Mouse (Mus musculus): ENCODE results near the gene Trir.
A peak's percentile ranks its signal among the peaks of the same experiment; 100 is the strongest.

Gene Trir

DNA sequence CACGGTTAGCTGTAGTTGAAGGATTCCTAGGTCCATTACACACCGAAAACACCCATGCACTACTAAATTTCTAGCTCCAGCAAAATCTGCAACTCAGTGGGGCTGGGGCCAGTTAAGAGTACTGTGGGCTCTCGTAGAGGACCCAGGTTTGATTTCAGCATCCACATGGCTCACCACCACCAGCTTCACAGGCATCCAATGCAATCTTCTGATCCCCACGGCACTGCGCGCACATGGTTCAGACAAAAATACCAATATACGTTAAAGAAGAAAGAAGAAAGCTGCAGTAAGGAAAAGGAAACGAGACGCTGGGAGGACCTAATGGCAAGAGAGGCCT is 9.7 kb downstream of the Trir start:
- no peak for DNase-seq (ENCODE audit: low read depth, low spot score)

DNA sequence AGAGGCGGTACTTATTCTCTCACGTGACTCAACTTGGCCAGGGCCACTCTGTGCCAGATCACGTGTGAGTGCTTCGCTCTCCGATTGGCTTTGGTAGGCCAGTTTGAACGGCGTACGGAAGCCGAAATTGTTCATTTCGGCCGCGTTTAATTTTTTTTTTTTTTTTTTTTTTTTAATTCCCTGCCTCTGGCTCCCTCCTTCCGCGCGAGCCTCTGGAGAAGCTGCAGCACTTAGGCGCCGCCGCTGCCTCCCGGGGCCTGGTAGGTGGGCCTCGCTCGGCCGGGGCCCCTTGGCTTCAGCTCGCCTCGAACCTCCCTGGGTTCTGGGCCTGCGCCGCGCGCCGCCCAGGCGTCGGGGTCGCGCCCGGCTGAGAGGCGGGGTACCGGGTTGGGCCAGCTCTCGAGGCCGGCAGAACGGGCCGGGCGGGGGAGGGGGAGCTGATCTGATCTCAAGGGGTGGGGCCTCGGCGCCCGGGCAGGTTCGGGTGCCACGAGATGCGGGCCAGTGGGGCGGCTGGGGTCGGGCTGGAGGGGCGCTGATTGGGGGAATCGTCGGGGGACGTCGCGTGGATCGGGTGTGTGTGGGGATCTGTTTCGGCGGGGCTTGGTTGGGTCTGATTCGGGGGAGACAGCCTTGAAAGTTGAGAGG is 10.2 kb downstream of the Trir start, which contains the start of gene Tnpo2:
Gene Tnpo2, plus strand, starts transcription at position 198 of the 648 bp plus-strand sequence.
- peak; percentile 99 for DNase-seq (ENCODE audit: low read depth, low spot score)

DNA sequence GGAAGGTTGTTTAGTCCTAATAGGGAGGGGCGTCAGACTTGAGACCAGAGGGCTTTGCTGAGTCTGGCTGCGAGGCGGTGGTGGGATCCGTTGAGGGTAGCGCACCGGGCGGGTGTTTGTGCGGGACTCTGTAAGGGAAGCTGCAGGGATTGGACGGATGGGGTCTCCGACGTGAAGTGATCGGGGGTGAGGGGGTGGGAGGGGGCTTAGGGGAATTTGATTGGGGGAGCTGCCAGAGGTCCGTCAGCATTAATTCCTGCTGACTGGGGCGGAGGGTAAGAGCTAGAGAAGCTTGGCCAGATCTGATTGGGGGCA is 10.7 kb downstream of the Trir start:
- DNase-seq (ENCODE audit: low read depth, low spot score) = no peak

DNA sequence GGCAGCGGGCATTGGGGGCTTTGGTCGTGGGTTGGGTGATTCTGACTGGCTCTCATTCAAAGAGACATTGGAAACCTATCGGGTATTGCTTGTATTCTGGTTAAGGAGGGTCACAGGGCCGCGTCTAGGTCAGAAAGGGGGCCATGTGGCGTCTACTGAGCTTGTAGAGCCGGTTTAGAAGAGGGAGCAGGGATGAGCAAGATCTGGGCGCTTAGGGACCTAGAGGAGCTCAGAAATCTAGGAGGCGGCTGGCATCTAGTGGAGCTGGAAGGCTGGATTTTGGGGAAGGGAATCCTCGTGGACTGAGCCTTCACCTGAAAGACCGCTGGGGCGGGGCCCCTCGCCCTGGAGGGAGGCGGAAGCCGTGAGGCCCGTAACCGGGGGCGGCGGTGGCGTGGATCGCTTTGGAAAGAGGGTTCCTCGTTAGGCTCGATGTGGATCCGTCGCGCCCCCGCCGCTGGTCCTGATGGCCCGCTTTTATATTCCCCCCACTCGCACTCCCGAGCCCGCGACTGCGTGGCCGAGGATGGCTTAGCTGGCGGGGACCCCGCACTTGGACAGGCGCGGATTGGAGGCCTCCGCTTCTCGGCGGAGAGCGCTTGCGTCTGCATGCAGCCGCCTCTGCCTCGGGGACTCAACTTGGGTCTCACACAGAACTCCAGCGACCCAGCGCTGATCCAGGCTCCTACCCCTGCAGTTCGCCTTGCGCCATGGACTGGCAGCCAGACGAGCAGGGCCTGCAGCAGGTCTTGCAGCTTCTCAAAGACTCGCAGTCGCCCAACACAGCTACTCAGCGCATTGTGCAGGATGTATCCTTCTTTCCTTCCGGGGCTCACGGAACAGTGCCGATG is 11.3 kb downstream of the Trir start:
- no peak for DNase-seq (ENCODE audit: low read depth, low spot score)

DNA sequence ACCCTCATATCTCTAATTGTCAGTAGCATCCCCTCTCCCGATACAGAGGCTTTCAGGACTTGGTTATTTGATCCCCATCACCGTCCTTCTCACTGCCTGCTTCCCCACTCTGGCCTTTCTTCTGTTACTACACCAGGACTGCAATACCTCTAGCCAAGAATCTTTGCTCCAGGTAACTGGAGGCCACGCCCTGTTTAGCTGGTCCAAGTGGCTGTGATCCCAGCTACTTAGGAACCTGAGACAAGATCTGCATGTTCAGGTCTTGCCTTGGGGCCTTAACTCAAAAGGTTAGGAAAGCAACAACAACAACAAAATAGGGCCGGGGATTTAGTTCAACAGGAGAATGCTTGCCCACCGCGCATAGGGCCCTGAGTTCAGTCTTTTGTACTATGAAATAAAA is 17.0 kb downstream of the Trir start:
- DNase-seq (ENCODE audit: low read depth, low spot score) = no peak

DNA sequence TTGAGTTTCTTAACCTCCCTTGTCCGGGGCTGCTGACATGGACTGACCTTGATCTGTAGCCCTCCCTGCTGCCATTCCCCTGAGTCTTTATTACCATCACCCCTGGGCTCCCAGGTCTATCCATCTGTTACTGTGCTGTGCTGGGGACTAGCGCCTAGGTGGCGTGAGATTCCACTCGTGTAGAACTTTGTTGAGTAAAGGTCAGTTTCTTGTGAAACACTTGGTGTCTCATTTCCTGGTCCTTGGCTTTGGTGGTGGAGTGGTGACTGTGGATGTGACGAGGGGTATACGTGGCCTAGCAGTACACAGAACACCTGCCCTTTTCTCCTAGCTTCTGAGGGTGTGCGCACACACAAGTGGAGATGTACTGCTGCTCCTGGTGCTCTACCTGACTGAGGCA is 30.7 kb downstream of the Trir start:
- no peak for DNase-seq (ENCODE audit: low read depth, low spot score)

DNA sequence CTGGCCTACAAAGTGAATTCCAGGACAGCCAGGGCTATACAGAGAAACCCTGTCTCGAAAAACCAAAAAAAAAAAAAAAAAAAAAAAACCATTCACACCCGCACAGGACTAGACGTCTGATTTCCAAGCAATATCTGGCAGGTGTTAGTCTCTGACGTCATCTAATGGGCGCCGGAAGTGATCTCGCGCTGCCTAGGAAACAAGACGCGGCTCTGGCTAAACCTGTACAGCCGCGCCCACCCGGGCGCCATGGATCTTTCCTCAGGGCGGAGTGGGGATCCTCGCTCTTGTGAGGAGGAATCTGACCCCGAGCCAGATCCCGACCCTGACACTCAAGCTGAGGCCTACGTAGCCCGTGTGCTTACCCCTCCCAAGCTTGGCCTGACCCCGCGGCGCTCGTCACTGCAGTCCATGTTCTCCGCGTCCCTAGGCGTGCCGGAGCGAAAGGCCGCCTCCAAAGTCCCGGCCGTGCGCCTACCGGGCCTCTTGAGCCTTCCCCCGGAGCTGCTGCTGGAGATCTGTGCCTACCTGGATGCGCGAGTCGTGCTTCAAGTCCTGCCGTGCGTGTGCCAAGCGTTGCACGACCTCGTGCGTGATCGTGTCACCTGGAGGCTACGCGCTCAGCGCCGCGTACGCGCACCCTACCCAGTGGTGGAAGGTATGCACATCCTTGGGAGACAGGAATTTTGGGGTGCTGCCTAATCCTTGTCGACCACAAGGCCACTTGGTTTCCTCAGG is 33.4 kb downstream of the Trir start, which contains the start of gene Fbxw9:
Gene Fbxw9, plus strand, starts transcription at position 177 of the 738 bp plus-strand sequence.
- peak; percentile 93 for DNase-seq (ENCODE audit: low read depth, low spot score)

DNA sequence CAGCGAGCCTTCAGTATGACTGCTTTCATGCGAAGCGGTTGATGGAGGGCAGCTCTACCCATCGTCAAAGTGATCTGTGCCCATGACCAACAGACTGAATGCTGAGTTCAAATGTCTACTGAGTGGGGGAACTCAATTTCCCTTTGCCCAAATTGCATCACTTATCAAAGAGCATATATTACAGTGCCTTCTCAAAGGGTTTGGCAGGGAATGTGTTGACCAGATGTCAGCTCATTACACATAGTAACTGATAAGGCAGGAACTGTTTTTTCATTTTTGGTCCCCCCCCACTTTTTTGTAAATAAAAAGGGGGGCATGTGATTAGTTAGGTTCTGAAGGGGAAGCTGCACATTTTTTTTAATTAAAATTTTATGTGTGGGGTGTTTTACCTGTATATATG is 36.0 kb downstream of the Trir start:
- no peak for DNase-seq (ENCODE audit: low read depth, low spot score)

DNA sequence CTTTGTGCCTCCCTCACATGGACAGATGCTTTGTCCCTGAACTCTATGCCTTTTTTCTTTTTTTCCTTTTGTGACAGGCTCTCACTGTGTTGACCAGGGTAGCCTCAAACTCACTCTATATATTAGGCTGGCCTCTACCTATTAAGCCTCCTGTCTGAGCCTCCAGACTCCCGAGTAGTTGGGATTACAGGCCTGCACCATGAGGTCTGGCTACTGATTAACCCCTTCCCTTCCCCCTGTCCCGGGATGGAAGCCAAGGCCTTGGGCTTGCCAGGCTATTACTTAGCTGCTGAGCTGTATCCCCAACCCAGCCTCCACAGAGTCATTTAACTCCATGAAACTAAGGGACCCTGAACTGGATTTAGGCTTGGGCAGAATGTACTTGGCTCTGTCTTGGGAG is 38.6 kb downstream of the Trir start:
- no peak for DNase-seq (ENCODE audit: low read depth, low spot score)

DNA sequence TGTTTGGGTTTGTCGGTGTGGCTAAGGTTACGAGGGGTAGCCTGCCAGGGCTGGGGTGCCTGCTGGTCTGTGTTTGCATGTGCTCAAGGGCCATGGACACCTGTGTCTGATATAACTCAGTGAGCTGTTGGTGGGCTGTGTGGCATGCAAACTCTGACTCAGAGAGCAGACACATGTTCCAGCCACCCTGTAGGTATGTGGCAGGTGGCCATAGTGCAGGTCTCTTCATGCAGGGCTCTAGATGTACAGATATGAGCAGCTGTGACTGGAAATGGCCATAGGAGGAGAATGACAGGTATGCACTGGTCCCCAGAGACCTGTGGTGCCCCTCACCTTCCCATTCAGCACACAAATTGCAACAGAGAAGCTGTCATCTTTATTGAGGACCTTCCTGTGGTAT is 40.5 kb downstream of the Trir start:
- no peak for DNase-seq (ENCODE audit: low read depth, low spot score)

DNA sequence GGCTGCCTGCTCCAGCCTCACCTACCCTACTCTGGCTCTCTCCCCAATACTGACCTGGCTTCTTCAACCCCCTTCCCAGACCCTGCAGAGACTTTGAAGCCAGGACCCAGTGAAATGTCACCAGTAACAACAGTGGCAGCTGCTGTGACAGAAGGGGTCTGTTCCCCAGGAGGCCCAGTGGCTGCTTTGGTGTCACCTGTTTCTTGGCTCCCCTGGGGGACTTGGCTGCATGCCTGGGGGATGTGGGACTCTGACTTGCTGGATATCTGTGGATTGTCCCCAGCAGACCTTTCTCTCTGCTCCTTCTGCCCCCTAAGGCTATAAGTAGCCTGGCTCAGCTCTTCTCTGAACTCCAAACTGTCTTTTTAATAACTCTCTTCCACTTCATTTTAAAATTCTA is 41.4 kb downstream of the Trir start, which contains the start of gene Gm5741:
Gene Gm5741, minus strand, starts transcription at position 1 of the 400 bp plus-strand sequence.
- no peak for DNase-seq (ENCODE audit: low read depth, low spot score)

DNA sequence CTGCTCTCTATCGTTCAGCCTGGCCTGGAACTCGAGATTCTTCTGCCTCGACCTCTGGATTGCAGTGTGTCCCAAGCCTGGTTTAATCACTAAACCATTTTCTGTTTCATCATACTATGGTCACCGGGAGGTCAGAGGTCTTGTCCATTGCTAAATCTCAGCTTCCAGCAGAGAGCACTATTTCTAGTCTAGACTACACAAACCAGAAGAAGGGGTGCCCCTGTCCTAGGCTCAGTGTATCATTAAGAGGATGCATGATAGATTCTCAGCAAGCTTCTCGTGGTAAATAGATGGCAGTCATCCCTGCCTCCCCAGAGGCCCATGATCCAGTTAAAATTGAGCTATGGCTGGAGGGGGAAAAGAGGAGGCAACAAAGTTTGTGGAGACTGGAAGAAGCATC is 44.4 kb downstream of the Trir start:
- DNase-seq (ENCODE audit: low read depth, low spot score) = no peak

DNA sequence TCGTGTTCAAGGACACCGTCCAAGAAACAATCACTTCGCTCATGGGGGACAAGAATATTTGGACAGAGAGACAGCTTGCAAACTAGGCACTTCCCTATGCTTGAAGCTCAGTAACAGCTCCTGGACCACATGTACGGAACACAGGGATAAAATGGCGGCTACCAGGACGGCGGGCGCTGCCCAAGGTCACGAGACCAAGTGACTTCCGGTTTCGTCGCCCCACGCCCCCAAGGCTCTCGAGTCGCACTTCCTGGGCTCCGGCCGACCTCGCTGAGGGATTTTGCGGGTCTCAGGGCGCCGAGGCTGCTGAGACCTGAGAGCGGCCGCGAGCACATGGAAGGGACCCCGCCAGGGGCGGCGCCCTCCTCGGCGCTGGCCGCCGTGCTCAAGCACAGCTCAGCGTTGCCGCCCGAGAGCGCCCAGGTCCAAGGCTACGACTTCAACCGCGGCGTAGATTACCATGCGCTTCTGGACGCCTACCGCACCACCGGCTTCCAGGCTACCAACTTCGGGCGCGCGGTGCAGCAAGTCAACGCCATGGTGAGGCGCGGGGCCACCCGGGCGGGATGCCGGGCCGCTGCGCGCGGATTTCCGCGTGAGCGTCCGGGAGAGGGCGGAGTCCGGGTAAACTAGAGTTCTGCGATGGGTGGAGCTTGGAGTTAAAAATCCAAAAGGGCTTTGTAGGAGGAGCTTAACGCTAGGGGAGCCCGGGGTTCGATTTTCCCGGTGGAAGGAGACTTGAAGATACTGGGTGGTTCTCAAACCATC is 45.1 kb downstream of the Trir start, which contains the start of gene Dhps:
Gene Dhps, plus strand, starts transcription at position 244 of the 768 bp plus-strand sequence.
- peak; percentile 88 for DNase-seq (ENCODE audit: low read depth, low spot score)

DNA sequence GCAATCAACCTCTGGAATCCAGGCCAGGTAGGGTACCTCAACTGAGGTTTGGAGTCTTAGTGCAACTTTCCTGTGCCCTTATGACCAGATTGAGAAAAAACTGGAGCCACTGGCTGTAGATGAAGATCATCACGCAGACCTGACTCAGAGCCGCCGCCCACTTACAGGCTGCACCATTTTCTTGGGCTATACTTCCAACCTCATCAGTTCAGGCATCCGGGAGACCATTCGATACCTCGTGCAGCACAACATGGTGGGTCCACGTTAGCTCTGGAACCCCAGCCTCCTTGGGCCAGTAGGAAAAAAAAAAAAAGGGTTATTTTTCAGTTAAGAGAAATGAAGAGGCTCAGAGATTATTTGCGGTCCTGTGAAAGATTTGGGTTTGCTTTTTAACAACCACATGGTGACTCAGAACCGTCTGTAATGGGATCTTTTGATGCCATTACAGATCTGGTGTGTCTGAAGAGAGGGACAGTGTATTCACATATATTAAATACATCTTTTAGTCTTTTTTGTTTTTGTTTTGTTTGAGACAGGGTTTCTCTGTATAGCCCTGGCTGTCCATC is 45.8 kb downstream of the Trir start:
- no peak for DNase-seq (ENCODE audit: low read depth, low spot score)

DNA sequence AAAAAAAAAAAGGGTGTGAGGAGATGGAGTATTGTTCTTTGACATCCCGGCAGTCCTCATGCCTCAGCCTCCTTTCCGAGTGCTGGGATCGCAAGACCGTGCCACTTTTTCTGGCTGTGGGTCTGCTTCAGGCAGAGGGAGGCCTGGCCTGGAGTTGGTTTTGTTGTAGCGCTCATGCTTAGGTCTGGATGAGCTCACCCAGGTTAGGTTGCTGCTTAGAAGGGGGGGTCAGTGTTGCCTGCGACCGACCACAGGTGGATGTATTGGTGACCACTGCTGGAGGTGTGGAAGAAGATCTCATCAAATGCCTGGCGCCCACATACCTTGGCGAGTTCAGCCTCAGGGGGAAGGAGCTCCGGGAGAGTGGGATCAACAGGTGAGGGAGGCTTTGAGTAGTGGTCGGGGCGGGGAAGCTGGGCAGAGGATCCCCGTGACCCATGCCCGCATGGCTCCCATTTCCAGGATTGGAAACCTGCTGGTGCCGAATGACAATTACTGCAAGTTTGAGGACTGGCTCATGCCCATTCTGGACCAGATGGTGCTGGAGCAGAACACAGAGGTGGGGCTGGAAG is 46.5 kb downstream of the Trir start:
- no peak for DNase-seq (ENCODE audit: low read depth, low spot score)

DNA sequence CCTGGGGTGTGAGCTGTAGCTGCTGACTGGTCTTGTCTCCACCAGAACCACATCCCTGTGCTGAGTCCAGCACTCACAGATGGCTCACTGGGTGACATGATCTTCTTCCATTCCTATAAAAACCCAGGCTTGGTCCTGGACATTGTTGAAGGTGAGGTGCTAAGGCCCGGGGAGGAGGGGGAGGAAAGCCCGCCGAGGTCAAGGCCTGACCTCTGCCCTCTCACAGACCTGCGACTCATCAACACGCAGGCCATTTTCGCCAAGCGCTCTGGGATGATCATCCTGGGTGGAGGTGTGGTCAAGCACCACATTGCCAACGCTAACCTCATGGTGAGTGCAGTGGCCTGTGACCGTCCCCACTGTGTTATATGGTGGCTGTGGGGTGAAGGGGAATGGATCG is 47.5 kb downstream of the Trir start:
- no peak for DNase-seq (ENCODE audit: low read depth, low spot score)

DNA sequence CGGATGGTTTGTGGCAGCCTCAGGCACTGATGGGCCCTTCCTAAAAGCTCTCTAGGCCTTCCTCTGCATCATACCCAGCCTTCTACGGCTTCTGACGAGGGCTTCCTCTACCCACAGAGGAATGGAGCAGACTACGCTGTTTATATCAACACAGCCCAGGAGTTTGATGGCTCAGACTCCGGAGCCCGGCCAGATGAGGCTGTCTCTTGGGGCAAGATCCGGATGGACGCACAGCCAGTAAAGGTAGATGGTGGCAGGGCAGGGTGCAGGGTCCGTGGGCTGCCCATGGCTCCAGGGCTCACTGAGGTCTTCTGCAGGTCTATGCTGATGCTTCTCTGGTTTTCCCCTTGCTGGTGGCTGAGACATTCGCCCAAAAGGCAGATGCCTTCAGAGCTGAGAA is 48.0 kb downstream of the Trir start:
- no peak for DNase-seq (ENCODE audit: low read depth, low spot score)

DNA sequence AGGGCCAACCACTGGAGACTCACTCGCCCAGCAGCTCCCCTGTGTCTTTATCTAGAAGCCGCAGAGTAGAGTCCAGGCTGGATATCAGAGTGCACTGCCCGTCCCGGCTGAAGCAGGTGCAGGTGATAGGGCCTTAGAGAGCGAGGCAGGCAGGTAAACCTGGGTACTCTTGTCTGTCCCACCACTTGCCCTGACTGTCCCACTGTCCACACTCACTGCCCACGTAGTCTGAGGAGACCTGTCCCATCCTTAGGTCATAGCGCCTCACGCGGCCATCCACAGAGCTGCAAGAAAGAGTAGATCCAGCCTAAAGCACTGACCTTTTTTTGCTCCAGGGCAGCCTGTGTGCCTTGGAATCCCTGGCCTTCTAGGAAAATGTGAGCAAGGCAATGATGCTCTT is 49.4 kb downstream of the Trir start:
- no peak for DNase-seq (ENCODE audit: low read depth, low spot score)

DNA sequence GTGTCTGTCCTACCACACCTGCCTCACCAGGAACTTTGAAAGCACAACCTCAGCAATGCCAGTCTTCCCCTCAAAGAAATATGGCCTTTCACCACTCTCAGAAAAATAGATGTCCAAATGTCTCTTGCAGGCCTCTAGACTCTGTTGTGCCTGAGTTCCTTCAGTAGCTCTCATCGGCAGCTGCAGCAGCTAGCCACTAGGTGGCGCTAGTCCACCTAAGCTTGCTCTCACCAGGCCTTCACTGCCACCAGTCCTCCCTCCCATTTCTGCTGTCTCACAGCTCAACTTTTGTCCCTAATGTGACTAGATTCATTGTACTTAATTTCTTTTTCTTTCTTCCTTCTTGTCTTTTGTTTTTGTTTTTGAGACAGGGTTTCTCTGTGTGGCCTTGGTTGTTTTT is 50.4 kb downstream of the Trir start:
- DNase-seq (ENCODE audit: low read depth, low spot score) = peak; percentile 77

All from telencephalon, adult 2 months (tissue).